Mouse (Mus musculus) limb, embryonic 14.5 days (tissue): ENCODE measurements around the gene Lsg1. TPM values are rescaled to one million over a fixed set of nuclear protein-coding genes. Genes with fewer than 3 reads are reported as not detected.
A peak's percentile ranks its signal among the peaks of the same experiment; 100 is the strongest.

Experiments used
- ATAC-seq: fragments of 200-750 bp; cut with Nextera tagmentation; 2 replicates; pipeline ENCODE4 v1.8.0; 2017; ENCODE audit warnings: low read depth, moderate number of reproducible peaks, moderate TSS enrichment; ENCODE audit not compliant: low FRiP score
- DNase-seq: peaks from one replicate; pipeline ENCODE4 v3.0.0-alpha.2; 2015; ENCODE audit warnings: low spot score
- H3K27ac ChIP-seq: fragments of 300-500 bp; sonication (generic); replicated peaks from 2 replicates; pipeline ENCODE4 v1.5.1; 2014; ENCODE audit warnings: low read depth, mild to moderate bottlenecking, low read length, moderate library complexity, mixed read lengths
- H3K27me3 ChIP-seq: fragments of 300-500 bp; sonication (generic); 2 replicates; pipeline ENCODE4 v1.6.1; 2014; ENCODE audit warnings: low read length, mixed read lengths; ENCODE audit not compliant: control insufficient read depth, insufficient read depth
- H3K36me3 ChIP-seq: fragments of 300-500 bp; sonication (generic); 2 replicates; pipeline ENCODE4 v1.6.1; 2014; ENCODE audit warnings: mild to moderate bottlenecking, low read length, moderate library complexity, mixed read lengths; ENCODE audit not compliant: control insufficient read depth, insufficient read depth
- H3K4me1 ChIP-seq: fragments of 300-500 bp; sonication (generic); 2 replicates; pipeline ENCODE4 v1.6.1; 2014; ENCODE audit warnings: antibody characterized with exemption, low read length, mixed read lengths; ENCODE audit not compliant: control insufficient read depth, insufficient read depth
- H3K4me2 ChIP-seq: fragments of 300-500 bp; sonication (generic); replicated peaks from 2 replicates; pipeline ENCODE4 v1.6.1; 2014; ENCODE audit warnings: low read depth, mild to moderate bottlenecking, low read length, moderate library complexity; ENCODE audit not compliant: severe bottlenecking
- H3K4me3 ChIP-seq: fragments of 300-500 bp; sonication (generic); replicated peaks from 2 replicates; pipeline ENCODE4 v1.5.1; 2014; ENCODE audit warnings: low read length
- H3K9ac ChIP-seq: fragments of 300-500 bp; sonication (generic); 2 replicates; pipeline ENCODE4 v1.6.1; 2014; ENCODE audit warnings: mild to moderate bottlenecking, low read depth, low read length, moderate library complexity; ENCODE audit not compliant: severe bottlenecking
- H3K9me3 ChIP-seq: fragments of 300-500 bp; sonication (generic); 2 replicates; pipeline ENCODE4 v1.6.1; 2016; ENCODE audit warnings: low read length; ENCODE audit not compliant: control insufficient read depth
- POLR2A ChIP-seq: fragments of 200-500 bp; IDR thresholded peaks from 2 replicates; pipeline ENCODE4 v1.8.0; 2012; ENCODE audit warnings: inconsistent platforms, mild to moderate bottlenecking, moderate library complexity, borderline replicate concordance; ENCODE audit not compliant: insufficient read depth, insufficient read length; ENCODE audit errors: extremely low read depth
- WGBS: fragments of 180-500 bp; shearing (Covaris S2); extraction: QIAGEN DNeasy Blood & Tissue Kit; methylation state at CpG from one replicate; pipeline ENCODE4 v1.1.7; 2014; 5-methylcytosine and 5-hydroxymethylcytosine counted together
- polyA plus RNA-seq, 2 experiments: library from polyadenylated mRNA; depleted of rRNA in 1 of 2; stranded (reverse) in 1 of 2; unstranded in 1 of 2; fragments of >200 nt; fragmentation: Nextera tagmentation in 1 of 2; extraction: Ambion mirVana in 1 of 2; gene quantifications; 2 replicates each; pipeline versions ENCODE4 v1.2.1 to v1.2.3; 2012 to 2014

The Lsg1 gene
- 30.2 and 36.3 TPM in 2 replicates for polyA plus RNA-seq (2012; rRNA removed)
- 64.2 and 64.7 TPM in 2 replicates for polyA plus RNA-seq (2014; fragmentation: Nextera tagmentation; extraction: Ambion mirVana)

GRCm38 (mm10) chr16:30587494-30588327, at the start of gene Lsg1:
Gene Lsg1, minus strand, starts transcription at chr16:30587592.
- 3% methylated on average over 35 of the region's 35 CpGs for WGBS
- peak within 1 kb of the TSS; percentile 68 for H3K9ac ChIP-seq
- H3K36me3 ChIP-seq: peaks cover 29% of the 10 kb centered on the region
- no peaks in the 10 kb centered on the region for H3K9me3 ChIP-seq
- H3K27ac ChIP-seq: peak within 1 kb of the TSS; percentile 64
- peak within 1 kb of the TSS; percentile 87 for H3K4me2 ChIP-seq
- peak; percentile 95 for ATAC-seq
- H3K27me3 ChIP-seq: no peaks in the 10 kb centered on the region
- DNase-seq: peak; percentile 96
- H3K4me3 ChIP-seq: peak within 1 kb of the TSS; percentile 78
- peak; percentile 66; the same call in 1 of the 2 replicates for TF ChIP-seq POLR2A
- no peaks in the 10 kb centered on the region for H3K4me1 ChIP-seq

GRCm38 (mm10) chr16:30633906-30634746, 46.7 kb upstream of the Lsg1 start:
- H3K27me3 ChIP-seq: no peaks in the 10 kb centered on the region
- no peaks in the 10 kb centered on the region for H3K36me3 ChIP-seq
- TF ChIP-seq POLR2A: no peak
- H3K4me1 ChIP-seq: no peaks in the 10 kb centered on the region
- H3K4me3 ChIP-seq: no peak overlapping the region
- H3K9ac ChIP-seq: no peak overlapping the region
- no peak overlapping the region for H3K4me2 ChIP-seq
- ATAC-seq (no peak), DNase-seq (no peak)
- H3K9me3 ChIP-seq: no peaks in the 10 kb centered on the region
- 31% methylated on average over 8 of the region's 8 CpGs for WGBS
- H3K27ac ChIP-seq: no peak overlapping the region

GRCm38 (mm10) chr16:30629509-30629908, 42.1 kb upstream of the Lsg1 start:
- Histone ChIP-seq H3K36me3 (no peaks in the 10 kb centered on the region), H3K9ac (no peak overlapping the region), H3K9me3 (no peaks in the 10 kb centered on the region), H3K4me2 (no peak overlapping the region), H3K4me1 (no peaks in the 10 kb centered on the region), H3K27me3 (no peaks in the 10 kb centered on the region), H3K4me3 (no peak overlapping the region), H3K27ac (no peak overlapping the region)
- no peak for DNase-seq
- no peak for TF ChIP-seq POLR2A
- 91% methylated on average over 5 of the region's 5 CpGs for WGBS
- ATAC-seq: no peak

- H3K4me3 ChIP-seq: no peak overlapping the region
- no peak for DNase-seq
- WGBS: 45% methylated on average over 6 of the region's 6 CpGs
- no peak for TF ChIP-seq POLR2A
- H3K4me2 ChIP-seq: no peak overlapping the region
- H3K4me1 ChIP-seq: no peaks in the 10 kb centered on the region
- no peak overlapping the region for H3K9ac ChIP-seq
- H3K27me3 ChIP-seq: no peaks in the 10 kb centered on the region
- no peak for ATAC-seq
- no peaks in the 10 kb centered on the region for H3K36me3 ChIP-seq
- H3K27ac ChIP-seq: no peak overlapping the region
- H3K9me3 ChIP-seq: no peaks in the 10 kb centered on the region
Observed at GRCm38 (mm10) chr16:30628401-30628800, 41.0 kb upstream of the Lsg1 start.

- H3K4me2 ChIP-seq: no peak overlapping the region
- 65% methylated on average over 11 of the region's 11 CpGs for WGBS
- H3K27me3 ChIP-seq: no peaks in the 10 kb centered on the region
- no peak overlapping the region for H3K9ac ChIP-seq
- no peak for TF ChIP-seq POLR2A
- no peaks in the 10 kb centered on the region for H3K4me1 ChIP-seq
- no peaks in the 10 kb centered on the region for H3K9me3 ChIP-seq
- no peak overlapping the region for H3K27ac ChIP-seq
- no peak for DNase-seq
- no peak overlapping the region for H3K4me3 ChIP-seq
- H3K36me3 ChIP-seq: no peaks in the 10 kb centered on the region
- no peak for ATAC-seq
Observed at GRCm38 (mm10) chr16:30627586-30628337, 40.4 kb upstream of the Lsg1 start.
